17 mouse cellular contexts compared by ENCODE assay signal in the genomic region with DNA sequence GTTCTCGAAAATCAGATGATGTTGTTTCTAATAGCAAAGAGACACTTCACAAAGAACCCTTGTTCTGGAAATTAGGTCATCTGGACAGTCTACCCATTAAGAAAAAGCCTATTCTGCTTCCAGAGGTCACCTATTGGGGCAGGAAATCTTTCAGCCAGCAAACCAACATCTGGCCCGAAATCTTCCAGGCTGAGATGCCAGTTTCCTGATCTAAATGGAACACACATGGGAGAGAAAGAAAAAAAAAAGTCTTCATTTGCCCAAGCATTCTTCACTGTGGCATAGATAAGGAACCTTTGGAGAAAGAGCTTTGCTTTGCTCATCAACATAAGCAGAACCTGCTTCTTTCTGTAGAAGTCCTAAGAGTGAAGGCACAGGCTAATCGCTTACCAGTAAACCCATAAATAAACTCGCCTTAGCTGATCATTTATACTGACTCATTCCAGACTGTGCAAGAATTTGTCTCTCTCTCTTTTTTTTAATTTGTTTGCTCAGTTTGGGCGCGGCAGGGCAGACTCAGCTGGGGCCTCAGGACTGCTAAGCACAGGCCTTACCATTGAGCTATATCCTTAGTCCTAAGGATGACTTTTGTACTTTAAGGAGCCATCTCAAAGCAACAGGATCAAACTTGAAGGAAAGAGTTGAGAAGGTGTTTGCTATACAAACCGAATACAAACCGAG. TPM values are rescaled to one million over a fixed set of nuclear protein-coding genes. Genes with fewer than 3 reads are reported as not detected.
DNase-seq lines count a peak whose midpoint lies in the region; ATAC-seq and TF ChIP-seq lines count a peak whose summit lies in the region.
"Had no signal": no experiment of that assay in that cellular context is flagged by ENCODE, and none has a peak within 500 bp of the region (broad histone marks: within the 10 kb centered on the region; RNA-seq: fewer than 3 reads in every experiment).

No protein-coding gene starts in this region.

- no peak for TF ChIP-seq CTCF in gastrocnemius, adult 2 months (IDR thresholded peaks at IDR 0.05)

- DNase-seq in gastrocnemius, adult 2 months: no peak
- DNase-seq in gastrocnemius, adult 18-20 months (ENCODE audit: low spot score): no peak
- DNase-seq in 3T3-L1 (ENCODE audit: low read depth, low spot score): peak; percentile 66
- peak; percentile 47 for DNase-seq in embryonic facial prominence, embryonic 10.5 days (ENCODE audit: low spot score)
- DNase-seq in limb, embryonic 11.5 days (ENCODE audit: low spot score): peak; percentile 29
- no peak for DNase-seq in layer of hippocampus, adult 18-20 months (ENCODE audit: low spot score in 2 of 2)
- no peak for DNase-seq in adrenal gland, postnatal 36 days
- DNase-seq: cerebellum, postnatal 25 days; heart, postnatal 14 days; liver; lung, postnatal 14 days; midbrain, embryonic 14.5 days; right cerebral cortex, postnatal 25 days had no signal

- H3K9me3 ChIP-seq in embryonic facial prominence, embryonic 10.5 days: no peaks in the 10 kb centered on the region
- H3K9me3 ChIP-seq in limb, embryonic 11.5 days (ENCODE audit: control insufficient read depth, low read length): no peaks in the 10 kb centered on the region
- no peaks in the 10 kb centered on the region for H3K9me3 ChIP-seq in heart, embryonic 11.5 days (replicated peaks; ENCODE audit: control insufficient read depth, low read length)
- H3K9me3 ChIP-seq: forebrain, embryonic 15.5 days had no signal

- no peak for ATAC-seq in limb, embryonic 11.5 days (ENCODE audit: insufficient number of reproducible peaks, low FRiP score, low TSS enrichment, low read depth)
- no peak for ATAC-seq in heart, embryonic 11.5 days (replicated peaks; ENCODE audit: insufficient number of reproducible peaks, low FRiP score, low TSS enrichment)
- ATAC-seq: activated CD4-positive, CD25-positive, alpha-beta regulatory T cell, adult 4 months; forebrain, embryonic 15.5 days; inflammation-experienced regulatory T-cells, adult 6 months had no signal

- H3K4me2 ChIP-seq in limb, embryonic 11.5 days (ENCODE audit: low read depth, severe bottlenecking): no peak overlapping the region
- no peak overlapping the region for H3K4me2 ChIP-seq in heart, embryonic 11.5 days
- H3K4me2 ChIP-seq: forebrain, embryonic 15.5 days had no signal

- no peaks in the 10 kb centered on the region for H3K27me3 ChIP-seq in embryonic facial prominence, embryonic 10.5 days (replicated peaks; ENCODE audit: low read depth, poor library complexity, severe bottlenecking)
- H3K27me3 ChIP-seq in limb, embryonic 11.5 days (ENCODE audit: control insufficient read depth, insufficient read depth, low read length): no peaks in the 10 kb centered on the region
- no peaks in the 10 kb centered on the region for H3K27me3 ChIP-seq in heart, embryonic 11.5 days (ENCODE audit: control insufficient read depth, insufficient read depth, low read length)
- H3K27me3 ChIP-seq: forebrain, embryonic 15.5 days had no signal

- H3K4me3 ChIP-seq in gastrocnemius, adult 2 months: no peak overlapping the region
- H3K4me3 ChIP-seq in embryonic facial prominence, embryonic 10.5 days: no peak overlapping the region
- no peak overlapping the region for H3K4me3 ChIP-seq in limb, embryonic 11.5 days (ENCODE audit: low read depth, low read length)
- no peak overlapping the region for H3K4me3 ChIP-seq in heart, embryonic 11.5 days (ENCODE audit: low read depth, low read length)
- H3K4me3 ChIP-seq: forebrain, embryonic 15.5 days had no signal

- peak overlapping the region; percentile 62 for H3K27ac ChIP-seq in gastrocnemius, adult 2 months
- H3K27ac ChIP-seq in embryonic facial prominence, embryonic 10.5 days (replicated peaks): peak overlapping the region; percentile 70
- no peak overlapping the region for H3K27ac ChIP-seq in limb, embryonic 11.5 days (replicated peaks; ENCODE audit: low read depth, low read length)
- H3K27ac ChIP-seq in heart, embryonic 11.5 days (ENCODE audit: low read depth, low read length): no peak overlapping the region
- H3K27ac ChIP-seq: forebrain, embryonic 15.5 days had no signal

- H3K9ac ChIP-seq in limb, embryonic 11.5 days (ENCODE audit: low read length): no peak overlapping the region
- H3K9ac ChIP-seq in heart, embryonic 11.5 days (ENCODE audit: low read depth, low read length): no peak overlapping the region
- H3K9ac ChIP-seq: forebrain, embryonic 15.5 days had no signal

- H3K36me3 ChIP-seq in embryonic facial prominence, embryonic 10.5 days (replicated peaks): no peaks in the 10 kb centered on the region
- H3K36me3 ChIP-seq in limb, embryonic 11.5 days (ENCODE audit: control insufficient read depth, insufficient read depth, low read length): no peaks in the 10 kb centered on the region
- no peaks in the 10 kb centered on the region for H3K36me3 ChIP-seq in heart, embryonic 11.5 days (ENCODE audit: control insufficient read depth, insufficient read depth, low read length)
- H3K36me3 ChIP-seq: forebrain, embryonic 15.5 days had no signal

- peaks cover 32% of the 10 kb centered on the region for H3K4me1 ChIP-seq in embryonic facial prominence, embryonic 10.5 days
- peaks cover 10% of the 10 kb centered on the region for H3K4me1 ChIP-seq in limb, embryonic 11.5 days (ENCODE audit: control insufficient read depth, insufficient read depth, low read length)
- H3K4me1 ChIP-seq in heart, embryonic 11.5 days (ENCODE audit: control insufficient read depth, insufficient read depth, low read length): no peaks in the 10 kb centered on the region
- H3K4me1 ChIP-seq: forebrain, embryonic 15.5 days had no signal

- 56% methylated on average over 8 of the region's 8 CpGs for WGBS in embryonic facial prominence, embryonic 10.5 days
- WGBS in limb, embryonic 11.5 days: 40% methylated on average over 8 of the region's 8 CpGs
- WGBS in heart, embryonic 11.5 days (ENCODE audit: insufficient replicate concordance): 71% methylated on average over 8 of the region's 8 CpGs

- intact Hi-C loops in gastrocnemius, adult 2 months (cut with DNase I): no loop called here

RNA-seq across cellular contexts. Expression of a gene that starts 13.1 kb away (rescaled TPM):
- total RNA-seq in gastrocnemius, adult 2 months (2021): 10 to 100 TPM; 10.6 to 17.9 TPM
- 10 to 100 TPM; 12.3 to 15.8 TPM for total RNA-seq in gastrocnemius, adult 18-20 months (2021)
- polyA plus RNA-seq in embryonic facial prominence, embryonic 10.5 days (2016; fragmentation: Nextera tagmentation; extraction: Ambion mirVana): 4.1 and 4.2 TPM in 2 replicates
- 5.2 and 5.8 TPM in 2 replicates for polyA plus RNA-seq in limb, embryonic 11.5 days (2014; fragmentation: Nextera tagmentation; extraction: Ambion mirVana)
- total RNA-seq in layer of hippocampus, adult 18-20 months (2021): 10 to 100 TPM; 78.9 to 79.8 TPM
- total RNA-seq in adrenal gland, postnatal 36 days (2021): 10 to 100 TPM; 25.6 to 28.4 TPM
- 2.2 and 3.6 TPM in 2 replicates for polyA plus RNA-seq in heart, embryonic 11.5 days (2014; fragmentation: Nextera tagmentation; extraction: Ambion mirVana)

Comparison
In these comparisons a context has a peak if more than half of its experiments do, and no peak if none do; other contexts are left out.
1. DNase-seq: peak in 3T3-L1 (single experiment), embryonic facial prominence, embryonic 10.5 days (single experiment) and limb, embryonic 11.5 days (single experiment); none in gastrocnemius, adult 2 months (single experiment), gastrocnemius, adult 18-20 months (single experiment), layer of hippocampus, adult 18-20 months (0 of 2) and adrenal gland, postnatal 36 days (0 of 2).
2. H3K27ac ChIP-seq: peak in gastrocnemius, adult 2 months (single experiment) and embryonic facial prominence, embryonic 10.5 days (single experiment); none in limb, embryonic 11.5 days (single experiment) and heart, embryonic 11.5 days (single experiment).